Mouse (Mus musculus) spleen, adult 12 weeks (tissue): ENCODE results near the gene Hscb.
A peak's percentile ranks its signal among the peaks of the same experiment; 100 is the strongest.

Experiments
- DNase-seq: peaks from one replicate; pipeline ENCODE4 v3.0.0; 2022; ENCODE audit warnings: low spot score

The Hscb gene

DNA sequence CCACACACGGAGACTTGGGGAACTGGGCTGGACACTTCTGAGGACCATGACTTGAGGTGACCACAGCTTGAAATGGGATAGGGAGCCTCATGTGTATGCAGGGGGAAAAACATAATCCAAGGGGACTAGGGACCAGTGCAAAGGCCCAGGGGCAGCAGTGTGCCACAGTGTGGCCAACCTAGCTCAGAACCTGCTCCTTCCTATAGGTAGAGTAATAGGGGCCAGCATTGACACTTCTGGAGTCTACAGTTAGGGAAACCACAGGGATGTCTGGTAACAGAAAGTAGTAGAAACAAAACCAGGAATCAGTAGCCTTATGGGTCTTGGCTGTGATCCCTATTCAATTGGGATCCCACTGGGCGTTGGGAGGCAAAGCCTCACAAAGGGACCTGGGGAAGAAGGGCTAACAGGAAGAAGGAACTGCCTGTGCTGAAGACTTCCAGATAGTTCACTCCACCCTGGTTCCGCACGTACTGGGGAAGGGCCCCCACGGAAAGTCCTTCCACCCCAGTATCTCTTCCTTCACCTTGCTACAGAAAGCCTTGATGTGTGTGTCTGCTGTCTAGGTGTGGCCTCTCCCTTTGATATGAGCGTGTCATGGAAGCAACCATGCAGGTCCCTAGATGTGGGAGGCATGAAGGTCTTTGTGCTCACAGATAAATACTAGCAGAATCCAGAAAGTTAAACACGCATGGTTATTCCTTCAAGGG, 57.9 kb downstream of the Hscb start:
- DNase-seq: no peak

DNA sequence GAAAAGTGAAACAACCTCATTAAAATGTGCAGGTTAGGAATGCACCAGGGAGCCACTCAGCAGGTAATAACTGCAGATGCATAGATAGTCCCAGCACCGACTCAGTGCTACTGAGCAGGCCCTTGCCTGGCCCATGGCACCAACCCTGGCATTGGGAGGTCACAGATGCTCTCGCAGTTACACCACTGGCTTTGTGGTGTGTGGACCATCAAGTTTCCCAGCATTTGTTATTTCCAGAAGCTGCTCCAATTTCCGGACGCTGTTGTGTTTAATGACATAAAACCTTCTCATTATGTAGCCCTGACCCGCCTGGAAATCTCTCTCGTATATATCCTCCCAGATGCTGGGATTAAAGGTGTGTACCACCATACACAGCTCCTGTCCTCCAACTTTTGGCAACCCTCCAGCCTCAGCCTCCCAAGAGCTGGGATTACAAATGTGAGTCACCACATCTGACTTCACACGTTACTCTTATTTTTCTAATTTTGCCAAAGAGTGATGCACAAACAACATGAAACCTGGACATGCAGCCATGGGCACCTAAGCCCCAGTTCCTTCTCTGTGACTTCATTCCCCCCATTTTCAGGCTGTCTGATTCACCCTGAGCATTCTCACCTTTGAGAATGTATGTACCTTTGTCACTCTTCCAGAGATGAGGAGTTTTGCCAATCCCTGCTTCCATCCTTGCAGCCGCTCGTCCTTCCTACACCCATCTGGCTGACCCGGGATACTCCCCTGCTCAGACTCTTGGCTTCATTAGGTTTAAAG, 58.6 kb downstream of the Hscb start:
- no peak for DNase-seq

DNA sequence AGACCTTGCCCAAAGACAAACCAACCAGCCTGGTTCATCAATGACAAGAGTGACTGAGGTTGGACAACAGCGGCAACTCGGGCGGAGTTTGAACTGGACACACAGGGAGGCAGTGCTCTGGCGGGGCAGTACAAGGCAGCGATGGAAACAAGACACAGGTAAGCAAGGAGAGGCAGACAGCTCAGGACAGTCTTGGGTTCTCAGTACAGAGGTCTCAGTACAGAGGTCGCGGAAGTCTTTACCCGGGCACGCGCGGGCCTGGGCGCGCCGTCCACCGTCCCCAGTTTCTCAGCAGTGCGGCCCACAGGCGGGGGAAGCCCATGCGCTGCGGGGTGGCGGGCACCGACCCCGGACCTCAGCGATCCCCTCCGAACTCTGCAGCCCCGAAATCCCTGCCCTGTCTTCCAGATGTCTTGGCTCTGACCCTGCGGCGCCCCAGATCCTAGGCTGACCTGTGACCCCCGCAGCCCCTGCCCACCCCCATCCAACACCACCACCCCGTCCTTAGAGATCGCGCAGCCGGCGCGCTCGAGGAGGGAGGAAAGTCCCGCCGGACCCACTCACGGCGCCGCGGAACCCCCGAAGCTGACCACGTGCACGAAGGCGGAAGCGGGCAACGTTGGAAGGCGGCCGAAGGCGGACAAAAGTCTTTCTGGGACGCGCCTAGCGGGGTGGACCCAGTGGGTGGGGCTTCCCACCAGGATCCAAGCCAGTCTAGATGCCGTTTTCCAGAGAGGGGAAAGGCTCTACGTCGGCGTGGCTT, 59.4 kb downstream of the Hscb start, which contains the start of gene Pus1:
Gene Pus1, minus strand, starts transcription at position 662 of the 763 bp plus-strand sequence.
- DNase-seq: peak; percentile 77

DNA sequence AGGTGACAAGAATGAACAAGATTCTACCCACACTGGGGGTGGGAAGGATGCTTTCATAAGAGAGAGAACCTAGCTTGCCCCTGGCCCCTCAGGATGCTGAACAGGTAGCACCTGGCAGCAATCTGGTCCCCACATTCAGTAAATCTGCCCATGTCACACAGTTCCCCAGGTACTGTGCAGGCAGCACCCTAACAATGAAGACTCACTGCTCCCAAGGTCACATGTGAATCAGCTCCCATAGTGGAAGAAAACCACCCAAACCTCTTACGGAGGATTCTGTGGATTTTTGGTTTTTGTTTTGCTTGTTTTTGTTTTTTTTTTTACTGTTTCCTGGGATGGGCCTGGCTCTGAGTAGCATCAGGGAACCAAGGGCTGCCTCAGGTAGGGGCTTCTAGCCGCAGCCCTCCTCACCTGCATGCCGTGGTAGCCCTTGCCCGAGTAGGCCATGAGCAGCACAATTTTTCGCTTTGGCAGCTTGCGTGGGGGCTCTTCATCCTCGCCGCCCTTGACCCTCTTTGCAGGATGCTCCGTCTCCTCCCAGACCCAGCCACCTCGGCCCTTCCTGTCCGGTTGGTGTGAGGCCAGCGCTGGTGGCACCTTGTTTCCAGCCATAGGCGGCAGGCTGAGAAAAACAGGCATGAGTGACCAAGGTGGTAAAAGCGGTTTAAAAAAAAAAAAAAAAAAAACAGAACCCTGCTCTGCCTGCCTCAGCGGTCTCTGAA, 60.1 kb downstream of the Hscb start:
- no peak for DNase-seq
